Mouse (Mus musculus): Measurements from ENCODE around the gene Pebp1. TPM values are rescaled to one million over a fixed set of nuclear protein-coding genes. Genes with fewer than 3 reads are reported as not detected.

Gene Pebp1
- total RNA-seq (2023): 33.3 and 36.5 TPM in 2 replicates

DNA sequence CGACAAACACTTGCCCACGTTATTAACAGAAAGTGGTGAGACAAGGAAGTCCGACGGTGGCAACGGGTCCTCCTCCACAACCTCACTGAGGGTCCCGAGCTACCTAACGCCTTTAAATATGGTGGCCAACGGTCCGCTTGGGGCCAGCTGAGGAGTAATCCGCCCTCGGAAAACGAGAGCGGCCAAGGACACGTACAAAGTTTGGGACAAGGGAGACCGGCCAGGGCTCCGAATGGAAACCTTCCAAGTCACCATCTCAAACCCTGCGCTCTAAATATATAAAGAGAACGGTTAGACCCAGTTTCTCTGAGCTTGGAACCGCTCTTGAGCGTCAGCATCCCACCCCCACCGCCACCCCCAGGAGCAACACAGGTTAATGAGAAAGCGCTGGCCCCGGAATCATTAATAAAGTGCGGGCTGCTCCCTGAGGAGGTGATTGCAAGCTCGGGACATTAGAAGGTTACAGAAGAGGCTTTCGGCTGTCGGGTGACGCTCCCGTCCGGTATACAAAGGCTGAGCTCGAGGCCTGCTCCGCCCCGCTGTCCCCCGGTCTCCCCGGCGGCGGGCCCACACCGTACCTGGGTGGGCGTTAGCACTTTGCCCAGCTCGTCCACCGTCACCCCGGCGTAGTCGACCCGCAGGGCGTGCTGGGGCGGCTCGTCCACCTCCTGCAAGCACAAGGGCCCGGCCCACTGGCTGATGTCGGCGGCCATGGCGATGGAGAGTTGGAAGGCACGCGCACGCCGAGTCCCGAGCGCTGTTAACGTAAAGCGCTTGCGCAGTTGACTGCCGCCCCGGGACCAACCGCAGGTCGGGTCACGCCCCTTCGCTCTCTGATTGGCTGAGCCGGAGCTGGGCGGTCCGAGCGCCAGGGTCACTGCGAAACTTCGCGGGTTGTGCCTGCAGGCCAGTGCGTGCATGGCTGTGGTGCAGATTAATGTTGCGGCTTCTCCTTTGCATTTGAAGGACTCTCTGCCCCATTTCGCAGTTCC lies at the start of gene Pebp1:
Gene Pebp1, minus strand, starts transcription at position 795 of the 992 bp plus-strand sequence.

GRCm38 (mm10) chr5:117318741-117319629 lies 31.6 kb upstream of the Pebp1 start, which contains the start of gene Vsig10:
Vsig10 (plus strand) TSS chr5:117319083.

Other genes with a start within 250 kb of the Pebp1 start
- gene Suds3, start 171.5 kb downstream of the Pebp1 start, total RNA-seq (2023): 68.1 and 71.2 TPM in 2 replicates
- 63.4 and 73.1 TPM in 2 replicates for gene Taok3, start 167.5 kb downstream of the Pebp1 start, total RNA-seq (2023)
- gene Vsig10, start 31.5 kb upstream of the Pebp1 start, total RNA-seq (2023): 5.2 and 7.8 TPM in 2 replicates
- 54.5 and 70.9 TPM in 2 replicates for gene Wsb2, start 69.7 kb upstream of the Pebp1 start, total RNA-seq (2023)
- gene Rfc5, start 101.4 kb upstream of the Pebp1 start, total RNA-seq (2023): 23.5 and 30.3 TPM in 2 replicates
- 0.02 TPM in 1 of 2 replicates, not detected in the other for gene Ksr2, start 126.4 kb upstream of the Pebp1 start, total RNA-seq (2023)

All from neutrophil, adult 65 days (primary cell).